Comparison of ENCODE assay signal across 8 mouse cellular contexts in the genomic region with DNA sequence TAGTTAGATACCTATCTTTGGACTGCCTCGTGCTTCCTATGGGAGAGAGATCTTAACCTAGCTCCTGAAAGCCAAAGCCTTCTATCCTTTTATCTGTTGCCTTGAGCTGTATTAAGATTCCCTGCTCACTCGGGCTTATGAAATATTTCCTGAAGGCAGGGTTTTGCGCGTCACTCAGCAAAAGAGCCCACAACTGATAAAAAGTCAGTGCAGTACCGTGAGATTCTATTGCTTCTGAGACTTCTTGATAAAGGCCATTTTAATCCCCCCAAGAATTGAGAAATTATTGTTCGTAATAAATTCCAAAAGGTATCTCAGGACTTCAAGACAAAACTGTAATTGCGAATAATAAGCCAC. TPM values are rescaled to one million over a fixed set of nuclear protein-coding genes. Genes with fewer than 3 reads are reported as not detected.
A peak's percentile ranks its signal among the peaks of the same experiment; 100 is the strongest.
DNase-seq lines count a peak whose midpoint lies in the region; ATAC-seq lines count a peak whose summit lies in the region.

No protein-coding gene starts in this region.

- no peaks in the 10 kb centered on the region for H3K9me3 ChIP-seq in heart, embryonic 10.5 days
- no peaks in the 10 kb centered on the region for H3K9me3 ChIP-seq in forebrain, embryonic 15.5 days

- H3K4me1 ChIP-seq in heart, embryonic 10.5 days, result no peaks in the 10 kb centered on the region
- H3K4me1 ChIP-seq in forebrain, embryonic 15.5 days, result peaks cover 7% of the 10 kb centered on the region; the same call in 1 of the 2 replicates

- no peak for DNase-seq in heart, embryonic 10.5 days (ENCODE audit: low spot score)
- no peak for DNase-seq in heart, adult 18-20 months
- no peak for DNase-seq in gastrocnemius, postnatal 10 days
- no peak for DNase-seq in right cerebral cortex, adult 18-20 months
- no peak for DNase-seq in adrenal gland, postnatal 4 days (ENCODE audit: low spot score in 2 of 2)

- peak; percentile 27 for ATAC-seq in CD4-positive, CD25-positive, alpha-beta regulatory T cell, adult 4 months
- no peak; the same call in 1 of the 2 replicates for ATAC-seq in forebrain, embryonic 15.5 days (replicated peaks)

- peaks cover 32% of the 10 kb centered on the region for H3K79me2 ChIP-seq in macrophage (ENCODE audit: inconsistent target)

- H3K9ac ChIP-seq in forebrain, embryonic 15.5 days (replicated peaks), result peak overlapping the region; percentile 60

- H3K27ac ChIP-seq in heart, embryonic 10.5 days, result peak overlapping the region; percentile 93
- peak overlapping the region; percentile 84 for H3K27ac ChIP-seq in forebrain, embryonic 15.5 days (replicated peaks)
- peak overlapping the region; percentile 89 for H3K27ac ChIP-seq in macrophage

- H3K27me3 ChIP-seq in heart, embryonic 10.5 days (ENCODE audit: insufficient read depth, poor library complexity, severe bottlenecking), result peaks cover 13% of the 10 kb centered on the region
- H3K27me3 ChIP-seq in forebrain, embryonic 15.5 days, result no peaks in the 10 kb centered on the region

- peak overlapping the region; percentile 68 for H3K4me3 ChIP-seq in heart, embryonic 10.5 days
- peak overlapping the region; percentile 64 for H3K4me3 ChIP-seq in forebrain, embryonic 15.5 days
- peak overlapping the region; percentile 40 for H3K4me3 ChIP-seq in macrophage (ENCODE audit: inconsistent target)

- H3K36me3 ChIP-seq in heart, embryonic 10.5 days, result no peaks in the 10 kb centered on the region
- H3K36me3 ChIP-seq in forebrain, embryonic 15.5 days, result no peaks in the 10 kb centered on the region
- no peaks in the 10 kb centered on the region for H3K36me3 ChIP-seq in macrophage (ENCODE audit: inconsistent target)

- 34% methylated on average over 7 of the region's 7 CpGs for WGBS in heart, embryonic 10.5 days
- 43% methylated on average over 7 of the region's 7 CpGs for WGBS in forebrain, embryonic 15.5 days
- WGBS in macrophage (ENCODE audit: missing documents), result 29% methylated on average over 7 of the region's 7 CpGs

- peak overlapping the region; percentile 50 for H3K4me2 ChIP-seq in forebrain, embryonic 15.5 days (replicated peaks)

RNA-seq across cellular contexts. Expression of a gene that starts 0.6 kb away (rescaled TPM):
- polyA plus RNA-seq in heart, embryonic 10.5 days (2016; fragmentation: Nextera tagmentation; extraction: Ambion mirVana), result 16.0 and 23.9 TPM in 2 replicates
- 1 to 10 TPM; 8.8 to 9.5 TPM for total RNA-seq in heart, adult 18-20 months (2021)
- polyA plus RNA-seq in CD4-positive, CD25-positive, alpha-beta regulatory T cell, adult 4 months (2017; shearing (Covaris generic)), result 10 to 100 TPM; 36.7 to 38.0 TPM
- 11.3 and 11.9 TPM in 2 replicates for polyA plus RNA-seq in forebrain, embryonic 15.5 days (2015; fragmentation: Nextera tagmentation; extraction: Ambion mirVana)
- total RNA-seq in macrophage (2018; cell fraction: chromatin; rRNA removed), result 100 to 1,000 TPM in 5 of 26 experiments, 10 to 100 TPM in 21; 27.1 to 119 (median 66.9) TPM
- 10 to 100 TPM; 42.2 to 69.6 (median 57.6) TPM for total RNA-seq in macrophage (2018; cell fraction: cytosol; rRNA removed)
- total RNA-seq in macrophage (2018; cell fraction: nucleus; rRNA removed), result 100 to 1,000 TPM in 2 of 26 experiments, 10 to 100 TPM in 24; 30.0 to 108 (median 66.2) TPM
- 30.4 to 40.0 TPM (median 32.2 TPM) in 3 replicates for polyA plus RNA-seq in macrophage (2018)
- 10 to 100 TPM; 29.9 to 35.2 TPM for total RNA-seq in gastrocnemius, postnatal 10 days (2021)
- total RNA-seq in adrenal gland, postnatal 4 days (2021), result 100 to 1,000 TPM; 132 to 144 TPM
